Mouse (Mus musculus) midbrain, embryonic 11.5 days (tissue): Measurements from ENCODE around the gene Napepld. TPM values are rescaled to one million over a fixed set of nuclear protein-coding genes. Genes with fewer than 3 reads are reported as not detected.
"Not testable (repeated sequence)": the region's sequence is repeated elsewhere in the genome, so short reads cannot be mapped to it uniquely, and the experiment has no call there.

Source experiments
- ATAC-seq: fragments of 200-750 bp; cut with Nextera tagmentation; 2 replicates; pipeline ENCODE4 v1.8.0; 2017; ENCODE audit warnings: moderate TSS enrichment, moderate library complexity; ENCODE audit not compliant: low FRiP score
- DNase-seq: peaks from one replicate; pipeline ENCODE4 v3.0.0; 2015; ENCODE audit warnings: low spot score; ENCODE audit errors: missing footprints
- H3K27ac ChIP-seq: fragments of 300-500 bp; sonication (generic); 2 replicates; pipeline ENCODE4 v1.5.1; 2014; ENCODE audit warnings: low read depth, low read length
- H3K27me3 ChIP-seq: fragments of 300-500 bp; sonication (generic); 2 replicates; pipeline ENCODE4 v1.6.1; 2014; ENCODE audit warnings: mild to moderate bottlenecking, low read length, moderate library complexity, mixed read lengths; ENCODE audit not compliant: control insufficient read depth, insufficient read depth
- H3K36me3 ChIP-seq: fragments of 300-500 bp; sonication (generic); 2 replicates; pipeline ENCODE4 v1.6.1; 2014; ENCODE audit warnings: mild to moderate bottlenecking, low read length, moderate library complexity, mixed read lengths; ENCODE audit not compliant: control insufficient read depth, insufficient read depth
- H3K4me1 ChIP-seq: fragments of 300-500 bp; sonication (generic); 2 replicates; pipeline ENCODE4 v1.6.1; 2014; ENCODE audit warnings: low read length; ENCODE audit not compliant: control insufficient read depth, insufficient read depth
- H3K4me2 ChIP-seq: fragments of 300-500 bp; sonication (generic); 2 replicates; pipeline ENCODE4 v1.6.1; 2014; ENCODE audit warnings: mild to moderate bottlenecking, moderate library complexity
- H3K4me3 ChIP-seq: fragments of 300-500 bp; sonication (generic); 2 replicates; pipeline ENCODE4 v1.5.1; 2014; ENCODE audit warnings: low read depth, low read length
- H3K9ac ChIP-seq: fragments of 300-500 bp; sonication (generic); 2 replicates; pipeline ENCODE4 v1.6.1; 2014; ENCODE audit warnings: low read length
- H3K9me3 ChIP-seq: fragments of 300-500 bp; sonication (generic); 2 replicates; pipeline ENCODE4 v1.6.1; 2016; ENCODE audit warnings: low read length; ENCODE audit not compliant: control insufficient read depth
- WGBS: fragments of 180-500 bp; shearing (Covaris S2); extraction: QIAGEN DNeasy Blood & Tissue Kit; methylation state at CpG from one replicate; pipeline ENCODE4 v1.1.7; 2014; 5-methylcytosine and 5-hydroxymethylcytosine counted together
- polyA plus RNA-seq: library from polyadenylated mRNA; unstranded; fragments of >200 nt; fragmentation: Nextera tagmentation; extraction: Ambion mirVana; gene quantifications from 2 replicates; pipeline ENCODE4 v1.2.1, GENCODE M21; 2014

The Napepld gene
- polyA plus RNA-seq, 1 experiment from 2014 or later, result 17.0 TPM

DNA sequence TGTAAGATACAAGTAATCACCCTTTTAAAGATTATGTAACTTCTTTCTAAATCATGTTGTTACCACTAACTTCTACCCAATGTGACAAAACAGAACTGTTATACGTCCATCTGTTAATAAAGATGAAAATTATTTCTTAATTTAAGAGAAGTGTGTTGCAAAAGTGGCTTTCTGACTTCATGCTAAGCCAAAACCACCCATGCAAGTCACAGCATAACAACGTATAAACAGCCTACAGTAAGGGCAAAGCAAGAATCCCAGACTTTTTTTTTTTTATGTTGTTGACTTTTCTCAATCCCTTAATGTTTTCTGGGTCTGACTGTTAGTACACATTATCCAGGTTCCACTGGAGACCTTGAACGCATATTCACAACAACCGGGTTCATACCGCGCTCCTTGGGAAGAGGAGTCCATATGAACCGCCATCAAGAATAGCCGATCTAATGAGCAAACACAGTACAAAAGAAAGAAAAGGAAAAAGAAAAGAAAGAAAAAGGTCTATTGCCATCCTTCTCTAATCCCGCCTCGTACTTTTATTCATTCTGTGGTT is 849 bp downstream of the Napepld start:
- no peak for ATAC-seq
- Histone ChIP-seq H3K9ac (peak overlapping the region; percentile 61), H3K27me3 (no peaks in the 10 kb centered on the region), H3K4me3 (peak overlapping the region; percentile 57), H3K9me3 (no peaks in the 10 kb centered on the region), H3K4me2 (peak overlapping the region; percentile 61), H3K27ac (no peak overlapping the region), H3K4me1 (no peaks in the 10 kb centered on the region; the same call in 1 of the 2 replicates), H3K36me3 (no peaks in the 10 kb centered on the region)
- 13% methylated on average over 10 of the region's 10 CpGs for WGBS
- DNase-seq, result no peak

- H3K9ac ChIP-seq, H3K36me3 ChIP-seq, H3K9me3 ChIP-seq, H3K4me3 ChIP-seq, H3K27me3 ChIP-seq, H3K4me1 ChIP-seq, H3K27ac ChIP-seq, ATAC-seq: not testable (repeated sequence)
- WGBS, result 84% methylated on average over 3 of the region's 3 CpGs
- peak; percentile 49 for DNase-seq
- H3K4me2 ChIP-seq, result peak overlapping the region; percentile 30
Observed at GRCm38 (mm10) chr5:21699555-21699954, 1.6 kb downstream of the Napepld start.

- no peaks in the 10 kb centered on the region for H3K9me3 ChIP-seq
- H3K27ac ChIP-seq, result no peak overlapping the region
- no peak overlapping the region for H3K4me2 ChIP-seq
- no peaks in the 10 kb centered on the region; the same call in 1 of the 2 replicates for H3K4me1 ChIP-seq
- H3K27me3 ChIP-seq, result no peaks in the 10 kb centered on the region
- no peaks in the 10 kb centered on the region for H3K36me3 ChIP-seq
- ATAC-seq, result no peak
- peak; percentile 61 for DNase-seq
- WGBS, result 83% methylated on average over 3 of the region's 3 CpGs
- H3K4me3 ChIP-seq, result no peak overlapping the region
- no peak overlapping the region for H3K9ac ChIP-seq
Observed at GRCm38 (mm10) chr5:21694854-21695490, 6.2 kb downstream of the Napepld start.

DNA sequence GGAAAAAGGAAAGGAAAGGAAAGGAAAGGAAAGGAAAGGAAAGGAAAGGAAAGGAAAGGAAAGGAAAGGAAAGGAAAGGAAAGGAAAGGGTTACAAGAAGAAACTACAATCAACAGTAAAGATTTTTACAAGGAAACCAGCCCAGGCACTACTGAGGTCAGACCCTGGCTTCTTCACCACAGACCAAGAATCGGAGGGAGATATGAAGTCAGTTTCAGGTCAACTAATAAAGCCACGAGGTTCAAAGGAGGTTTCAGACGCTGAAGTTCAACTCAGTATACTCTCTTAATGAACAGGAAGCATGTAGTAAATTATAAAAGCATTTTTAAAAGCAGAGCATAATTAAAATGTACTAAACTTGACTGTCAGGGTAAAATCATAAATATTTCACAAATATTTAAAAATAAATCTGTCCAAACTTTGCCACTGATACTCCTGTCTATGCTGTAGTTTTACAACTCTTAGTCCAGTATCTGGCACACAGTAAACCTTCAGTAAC is 7.8 kb downstream of the Napepld start:
- no peaks in the 10 kb centered on the region for H3K27me3 ChIP-seq
- H3K9ac ChIP-seq, result no peak overlapping the region
- no peak for ATAC-seq
- 85% methylated on average over 3 of the region's 3 CpGs for WGBS
- H3K9me3 ChIP-seq, result no peaks in the 10 kb centered on the region
- no peak overlapping the region for H3K4me3 ChIP-seq
- no peaks in the 10 kb centered on the region for H3K36me3 ChIP-seq
- H3K4me1 ChIP-seq, result no peaks in the 10 kb centered on the region; the same call in 1 of the 2 replicates
- H3K4me2 ChIP-seq, result no peak overlapping the region
- H3K27ac ChIP-seq, result no peak overlapping the region
- peak; percentile 4 for DNase-seq

GRCm38 (mm10) chr5:21692230-21692629 is 9.0 kb downstream of the Napepld start:
- Histone ChIP-seq H3K4me1 (no peaks in the 10 kb centered on the region; the same call in 1 of the 2 replicates), H3K9me3 (no peaks in the 10 kb centered on the region), H3K4me2 (no peak overlapping the region), H3K27ac (no peak overlapping the region), H3K4me3 (no peak overlapping the region), H3K27me3 (no peaks in the 10 kb centered on the region), H3K9ac (no peak overlapping the region), H3K36me3 (no peaks in the 10 kb centered on the region)
- WGBS, result 95% methylated on average over 5 of the region's 5 CpGs
- DNase-seq (peak; percentile 41), ATAC-seq (no peak)

DNA sequence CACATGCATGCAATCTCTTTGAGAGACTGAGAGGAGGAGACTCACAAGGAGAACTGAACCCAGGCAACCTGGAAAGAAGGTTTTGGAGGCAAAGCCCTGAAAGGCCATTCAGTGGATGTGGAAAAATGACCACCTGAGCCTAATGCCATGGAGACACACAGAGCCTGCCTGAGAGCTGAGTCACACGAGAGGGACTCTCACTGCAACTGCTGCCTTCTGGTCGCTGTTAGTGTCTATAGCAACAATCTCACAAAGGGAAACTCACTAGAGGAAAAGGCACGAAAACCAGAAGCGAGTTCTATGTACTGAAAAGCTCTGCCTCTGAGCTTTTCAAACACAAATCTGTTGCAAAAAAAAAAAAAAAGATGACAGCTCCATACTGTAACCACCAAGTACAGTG is 14.2 kb downstream of the Napepld start:
- ATAC-seq, result no peak
- DNase-seq, result peak; percentile 47
- H3K27me3 ChIP-seq, result no peaks in the 10 kb centered on the region
- H3K9me3 ChIP-seq, result no peaks in the 10 kb centered on the region; the same call in 1 of the 2 replicates
- no peak overlapping the region for H3K4me2 ChIP-seq
- H3K9ac ChIP-seq, result no peak overlapping the region
- WGBS, result 74% methylated on average over 4 of the region's 4 CpGs
- H3K4me3 ChIP-seq, result no peak overlapping the region
- H3K36me3 ChIP-seq, result peaks cover 4% of the 10 kb centered on the region; the same call in 1 of the 2 replicates
- H3K27ac ChIP-seq, result no peak overlapping the region
- no peaks in the 10 kb centered on the region for H3K4me1 ChIP-seq

DNA sequence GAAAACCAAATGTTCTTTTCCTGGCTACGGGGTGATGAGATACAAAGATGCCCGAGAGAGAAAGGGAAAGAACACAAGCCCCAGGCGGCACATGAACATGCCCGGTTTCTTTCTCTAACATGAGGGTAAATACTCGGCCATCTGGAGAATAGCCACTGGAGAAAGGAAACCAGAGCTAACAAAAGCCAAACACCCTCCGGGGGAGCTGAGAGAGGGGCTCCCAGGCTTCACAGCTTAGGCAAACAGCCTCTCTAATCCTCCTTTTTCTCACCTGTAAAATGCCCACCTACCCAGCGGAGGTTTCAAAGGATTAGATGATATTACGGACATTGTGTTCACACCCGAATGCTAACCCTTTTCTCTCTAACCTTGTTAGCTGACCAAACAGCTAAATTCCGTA is 16.2 kb downstream of the Napepld start:
- DNase-seq, result peak; percentile 67
- H3K9ac ChIP-seq, result no peak overlapping the region
- ATAC-seq, result no peak
- H3K27ac ChIP-seq, result no peak overlapping the region
- H3K27me3 ChIP-seq, result no peaks in the 10 kb centered on the region
- no peaks in the 10 kb centered on the region; the same call in 1 of the 2 replicates for H3K9me3 ChIP-seq
- H3K4me2 ChIP-seq, result no peak overlapping the region
- H3K4me1 ChIP-seq, result no peaks in the 10 kb centered on the region
- H3K36me3 ChIP-seq, result peaks cover 4% of the 10 kb centered on the region; the same call in 1 of the 2 replicates
- 74% methylated on average over 10 of the region's 10 CpGs for WGBS
- no peak overlapping the region for H3K4me3 ChIP-seq

GRCm38 (mm10) chr5:21683811-21684210 is 17.4 kb downstream of the Napepld start:
- H3K36me3 ChIP-seq, result peaks cover 4% of the 10 kb centered on the region; the same call in 1 of the 2 replicates
- ATAC-seq, result no peak
- H3K9me3 ChIP-seq, result no peaks in the 10 kb centered on the region; the same call in 1 of the 2 replicates
- H3K27ac ChIP-seq, result no peak overlapping the region
- DNase-seq, result peak; percentile 33
- WGBS, result 95% methylated on average over 9 of the region's 9 CpGs
- H3K9ac ChIP-seq, result no peak overlapping the region
- H3K4me2 ChIP-seq, result no peak overlapping the region
- no peak overlapping the region for H3K4me3 ChIP-seq
- no peaks in the 10 kb centered on the region for H3K4me1 ChIP-seq
- no peaks in the 10 kb centered on the region for H3K27me3 ChIP-seq

- H3K9me3 ChIP-seq, result no peaks in the 10 kb centered on the region; the same call in 1 of the 2 replicates
- H3K27me3 ChIP-seq, result no peaks in the 10 kb centered on the region
- H3K9ac ChIP-seq, result no peak overlapping the region
- 89% methylated on average over 5 of the region's 5 CpGs for WGBS
- no peak overlapping the region for H3K27ac ChIP-seq
- DNase-seq, result no peak
- no peak for ATAC-seq
- H3K36me3 ChIP-seq, result peaks cover 14% of the 10 kb centered on the region
- H3K4me1 ChIP-seq, result no peaks in the 10 kb centered on the region
- H3K4me3 ChIP-seq, result no peak overlapping the region
- no peak overlapping the region for H3K4me2 ChIP-seq
Observed at GRCm38 (mm10) chr5:21680940-21681339, 20.3 kb downstream of the Napepld start.
